Mouse (Mus musculus) limb, embryonic 15.5 days (tissue): ENCODE results near the gene H2-Eb1. TPM values are rescaled to one million over a fixed set of nuclear protein-coding genes. Genes with fewer than 3 reads are reported as not detected.

Experiments used
- ATAC-seq: fragments of 200-750 bp; cut with Nextera tagmentation; 2 replicates; pipeline ENCODE4 v1.8.0; 2017; ENCODE audit warnings: low read depth, moderate TSS enrichment; ENCODE audit not compliant: insufficient number of reproducible peaks, low FRiP score, low TSS enrichment
- H3K27ac ChIP-seq: fragments of 300-500 bp; sonication (generic); 2 replicates; pipeline ENCODE4 v1.5.1; 2015; ENCODE audit warnings: moderate library complexity, mild to moderate bottlenecking, inconsistent platforms
- H3K27me3 ChIP-seq: fragments of 300-500 bp; sonication (generic); 2 replicates; pipeline ENCODE4 v1.6.1; 2015; ENCODE audit warnings: inconsistent platforms
- H3K36me3 ChIP-seq: fragments of 300-500 bp; sonication (generic); 2 replicates; pipeline ENCODE4 v1.6.1; 2015; ENCODE audit warnings: inconsistent platforms
- H3K4me1 ChIP-seq: fragments of 300-500 bp; sonication (generic); 2 replicates; pipeline ENCODE4 v1.6.1; 2015; ENCODE audit warnings: inconsistent platforms
- H3K4me2 ChIP-seq: fragments of 300-500 bp; sonication (generic); 2 replicates; pipeline ENCODE4 v1.6.1; 2015; ENCODE audit warnings: mild to moderate bottlenecking, inconsistent platforms
- H3K4me3 ChIP-seq: fragments of 300-500 bp; sonication (generic); 2 replicates; pipeline ENCODE4 v1.5.1; 2015; ENCODE audit warnings: mild to moderate bottlenecking, inconsistent platforms
- H3K9ac ChIP-seq: fragments of 300-500 bp; sonication (generic); 2 replicates; pipeline ENCODE4 v1.6.1; 2015; ENCODE audit warnings: inconsistent platforms
- H3K9me3 ChIP-seq: fragments of 300-500 bp; sonication (generic); 2 replicates; pipeline ENCODE4 v1.6.1; 2016; ENCODE audit warnings: inconsistent platforms
- WGBS: fragments of 180-500 bp; shearing (Covaris S2); methylation state at CpG from one replicate; pipeline ENCODE4 v1.1.7; 2015; 5-methylcytosine and 5-hydroxymethylcytosine counted together
- polyA plus RNA-seq: library from polyadenylated mRNA; unstranded; fragments of >200 nt; fragmentation: Nextera tagmentation; extraction: Ambion mirVana; gene quantifications from 2 replicates; pipeline ENCODE4 v1.2.1, GENCODE M21; 2015

H2-Eb1 gene
- polyA plus RNA-seq, 1 experiment from 2014 or later = 3.8 TPM

- ATAC-seq = no peak
- no peaks in the 10 kb centered on the region for H3K9me3 ChIP-seq
- H3K4me1 ChIP-seq = peaks cover 5% of the 10 kb centered on the region; the same call in 1 of the 2 replicates
- no peaks in the 10 kb centered on the region for H3K36me3 ChIP-seq
- H3K4me2 ChIP-seq = no peak overlapping the region
- H3K9ac ChIP-seq = no peak overlapping the region
- H3K4me3 ChIP-seq = no peak overlapping the region
- no peaks in the 10 kb centered on the region for H3K27me3 ChIP-seq
- no peak overlapping the region for H3K27ac ChIP-seq
- WGBS = 55% methylated on average over 2 of the region's 2 CpGs
Measured at GRCm38 (mm10) chr17:34293533-34293932, 12.1 kb upstream of the H2-Eb1 start.

- Histone ChIP-seq H3K36me3 (no peaks in the 10 kb centered on the region), H3K9ac (no peak overlapping the region), H3K4me2 (no peak overlapping the region), H3K9me3 (no peaks in the 10 kb centered on the region), H3K4me1 (peaks cover 5% of the 10 kb centered on the region; the same call in 1 of the 2 replicates), H3K27me3 (no peaks in the 10 kb centered on the region), H3K27ac (no peak overlapping the region), H3K4me3 (no peak overlapping the region)
- no peak for ATAC-seq
- WGBS = 68% methylated on average over 4 of the region's 4 CpGs
Measured at GRCm38 (mm10) chr17:34294249-34294648, 11.4 kb upstream of the H2-Eb1 start.

GRCm38 (mm10) chr17:34295307-34295706 is 10.4 kb upstream of the H2-Eb1 start:
- Histone ChIP-seq H3K27ac (no peak overlapping the region), H3K4me1 (peaks cover 5% of the 10 kb centered on the region; the same call in 1 of the 2 replicates), H3K27me3 (no peaks in the 10 kb centered on the region), H3K4me2 (no peak overlapping the region), H3K9me3 (no peaks in the 10 kb centered on the region), H3K9ac (no peak overlapping the region), H3K4me3 (no peak overlapping the region), H3K36me3 (no peaks in the 10 kb centered on the region)
- no peak for ATAC-seq

GRCm38 (mm10) chr17:34295891-34296794 is 9.5 kb upstream of the H2-Eb1 start:
- Histone ChIP-seq H3K27ac (no peak overlapping the region), H3K4me1 (peaks cover 5% of the 10 kb centered on the region; the same call in 1 of the 2 replicates), H3K9ac (no peak overlapping the region), H3K9me3 (no peaks in the 10 kb centered on the region), H3K4me2 (peak overlapping the region; percentile 55), H3K36me3 (no peaks in the 10 kb centered on the region), H3K4me3 (peak overlapping the region; percentile 35), H3K27me3 (no peaks in the 10 kb centered on the region)
- no peak for ATAC-seq
- 23% methylated on average over 23 of the region's 23 CpGs for WGBS

- no peak overlapping the region for H3K4me3 ChIP-seq
- 58% methylated on average over 3 of the region's 3 CpGs for WGBS
- H3K4me2 ChIP-seq = no peak overlapping the region
Measured at GRCm38 (mm10) chr17:34299356-34299755, 6.3 kb upstream of the H2-Eb1 start.

GRCm38 (mm10) chr17:34300071-34300470 is 5.6 kb upstream of the H2-Eb1 start:
- 87% methylated on average over 8 of the region's 8 CpGs for WGBS
- H3K27ac ChIP-seq = no peak overlapping the region
- H3K4me2 ChIP-seq = no peak overlapping the region
- no peaks in the 10 kb centered on the region for H3K36me3 ChIP-seq
- H3K4me1 ChIP-seq = peaks cover 5% of the 10 kb centered on the region; the same call in 1 of the 2 replicates
- no peak overlapping the region for H3K9ac ChIP-seq
- no peaks in the 10 kb centered on the region for H3K27me3 ChIP-seq
- no peaks in the 10 kb centered on the region for H3K9me3 ChIP-seq
- no peak overlapping the region for H3K4me3 ChIP-seq
- no peak for ATAC-seq

More at GRCm38 (mm10) chr17:34299356-34299755, 6.3 kb upstream of the H2-Eb1 start:
- no peak for ATAC-seq
- Histone ChIP-seq H3K36me3 (no peaks in the 10 kb centered on the region), H3K9ac (no peak overlapping the region), H3K27ac (no peak overlapping the region), H3K9me3 (no peaks in the 10 kb centered on the region), H3K4me1 (peaks cover 5% of the 10 kb centered on the region; the same call in 1 of the 2 replicates), H3K27me3 (no peaks in the 10 kb centered on the region)

GRCm38 (mm10) chr17:34300691-34301566 is 4.7 kb upstream of the H2-Eb1 start:
- H3K36me3 ChIP-seq = no peaks in the 10 kb centered on the region
- H3K9ac ChIP-seq = no peak overlapping the region
- H3K27ac ChIP-seq = no peak overlapping the region
- ATAC-seq = no peak
- no peaks in the 10 kb centered on the region for H3K9me3 ChIP-seq
- H3K4me3 ChIP-seq = no peak overlapping the region
- H3K4me2 ChIP-seq = no peak overlapping the region
- WGBS = 72% methylated on average over 23 of the region's 23 CpGs
- peaks cover 3% of the 10 kb centered on the region; the same call in 1 of the 2 replicates for H3K4me1 ChIP-seq
- no peaks in the 10 kb centered on the region for H3K27me3 ChIP-seq

GRCm38 (mm10) chr17:34301670-34302190 is 3.9 kb upstream of the H2-Eb1 start:
- Histone ChIP-seq H3K4me1 (no peaks in the 10 kb centered on the region), H3K4me3 (no peak overlapping the region), H3K4me2 (no peak overlapping the region), H3K9me3 (no peaks in the 10 kb centered on the region), H3K9ac (no peak overlapping the region), H3K27me3 (no peaks in the 10 kb centered on the region), H3K27ac (no peak overlapping the region), H3K36me3 (no peaks in the 10 kb centered on the region)
- 86% methylated on average over 4 of the region's 4 CpGs for WGBS
- no peak for ATAC-seq

- Histone ChIP-seq H3K36me3 (no peaks in the 10 kb centered on the region), H3K4me1 (no peaks in the 10 kb centered on the region), H3K9ac (no peak overlapping the region), H3K4me2 (no peak overlapping the region), H3K27ac (no peak overlapping the region), H3K4me3 (no peak overlapping the region), H3K9me3 (no peaks in the 10 kb centered on the region), H3K27me3 (0 out of 2 replicates have a peak, but pooled peaks cover 4% of the 10 kb centered on the region)
- WGBS = 60% methylated on average over 2 of the region's 2 CpGs
- ATAC-seq = no peak
Measured at GRCm38 (mm10) chr17:34303789-34304188, 1.9 kb upstream of the H2-Eb1 start.

- Histone ChIP-seq H3K27ac (no peak overlapping the region), H3K9ac (no peak overlapping the region), H3K4me1 (0 out of 2 replicates have a peak, but pooled peaks cover under 1% of the 10 kb centered on the region), H3K27me3 (0 out of 2 replicates have a peak, but pooled peaks cover 4% of the 10 kb centered on the region), H3K4me2 (no peak overlapping the region), H3K4me3 (no peak overlapping the region), H3K36me3 (no peaks in the 10 kb centered on the region), H3K9me3 (no peaks in the 10 kb centered on the region)
- WGBS = 8% methylated on average over 4 of the region's 4 CpGs
- no peak for ATAC-seq
Measured at GRCm38 (mm10) chr17:34304751-34305150, 916 bp upstream of the H2-Eb1 start.

- H3K4me2 ChIP-seq = no peak overlapping the region
- no peak overlapping the region for H3K27ac ChIP-seq
- 0 out of 2 replicates have a peak, but pooled peaks cover 4% of the 10 kb centered on the region for H3K4me1 ChIP-seq
- WGBS = 86% methylated on average over 2 of the region's 2 CpGs
- no peak overlapping the region for H3K4me3 ChIP-seq
- no peaks in the 10 kb centered on the region for H3K9me3 ChIP-seq
- 0 out of 2 replicates have a peak, but pooled peaks cover 4% of the 10 kb centered on the region for H3K27me3 ChIP-seq
- no peak for ATAC-seq
- H3K36me3 ChIP-seq = no peaks in the 10 kb centered on the region
- H3K9ac ChIP-seq = no peak overlapping the region
Measured at GRCm38 (mm10) chr17:34306407-34306806, 740 bp downstream of the H2-Eb1 start.
